ENCODE assay signal across 8 mouse cellular contexts in genomic region chr8:122611295-122612133, GRCm38 (mm10). TPM values are rescaled to one million over a fixed set of nuclear protein-coding genes. Genes with fewer than 3 reads are reported as not detected.
DNase-seq lines count a peak whose midpoint lies in the region; ATAC-seq and TF ChIP-seq lines count a peak whose summit lies in the region.

TSS of gene Galns (minus strand) at chr8:122611463.
TSS of gene Trappc2l (plus strand) at chr8:122611640.

- H3K27ac ChIP-seq in heart, embryonic 11.5 days (ENCODE audit: low read depth, low read length) = peak within 1 kb of the TSS; percentile 82
- peak within 1 kb of the TSS; percentile 91 for H3K27ac ChIP-seq in kidney, embryonic 16.5 days (ENCODE audit: low read length)
- peak within 1 kb of the TSS; percentile 63 for H3K27ac ChIP-seq in liver, adult 2 months (replicated peaks; ENCODE audit: insufficient read depth, low read depth, low read length)

- peak; percentile 37; the same call in 1 of the 2 replicates for TF ChIP-seq POLR2A in brain, embryonic 14.5 days (IDR thresholded peaks at IDR 0.05; ENCODE audit: borderline replicate concordance, extremely low read depth, insufficient read depth, insufficient read length, poor library complexity, severe bottlenecking)
- TF ChIP-seq POLR2A in liver, adult 2 months (IDR thresholded peaks at IDR 0.05; ENCODE audit: extremely low read depth, insufficient read depth, low read length) = peak; percentile 63; the same call in 1 of the 2 replicates
- peak; percentile 70 for TF ChIP-seq POLR2A in myocyte (IDR thresholded peaks at IDR 0.05; ENCODE audit: insufficient read length, low read depth)

- H3K9ac ChIP-seq in heart, embryonic 11.5 days (ENCODE audit: low read depth, low read length) = peak within 1 kb of the TSS; percentile 81
- peak within 1 kb of the TSS; percentile 80 for H3K9ac ChIP-seq in kidney, embryonic 16.5 days (replicated peaks; ENCODE audit: low read length)
- peak within 1 kb of the TSS; percentile 81 for H3K9ac ChIP-seq in liver, adult 2 months (ENCODE audit: low read depth, low read length)

- H3K79me2 ChIP-seq in C2C12 (ENCODE audit: control insufficient read depth, insufficient read depth) = no peaks in the 10 kb centered on the region
- H3K79me2 ChIP-seq in liver, adult 2 months (ENCODE audit: control insufficient read depth, insufficient read depth, low read length) = no peaks in the 10 kb centered on the region
- H3K79me2 ChIP-seq in myocyte (ENCODE audit: control insufficient read depth, insufficient read depth) = no peaks in the 10 kb centered on the region

- no peaks in the 10 kb centered on the region for H3K27me3 ChIP-seq in C2C12 (ENCODE audit: control insufficient read depth, insufficient read depth, insufficient read length)
- no peaks in the 10 kb centered on the region for H3K27me3 ChIP-seq in erythroblast, embryonic 14.5 days (ENCODE audit: control insufficient read depth)
- no peaks in the 10 kb centered on the region for H3K27me3 ChIP-seq in heart, embryonic 11.5 days (ENCODE audit: control insufficient read depth, insufficient read depth, low read length)
- no peaks in the 10 kb centered on the region for H3K27me3 ChIP-seq in kidney, embryonic 16.5 days (ENCODE audit: insufficient read depth, low read length)
- H3K27me3 ChIP-seq in liver, adult 2 months (ENCODE audit: control insufficient read depth, insufficient read depth, low read length) = no peaks in the 10 kb centered on the region
- H3K27me3 ChIP-seq in myocyte (ENCODE audit: control insufficient read depth, insufficient read depth, insufficient read length) = no peaks in the 10 kb centered on the region
- no peaks in the 10 kb centered on the region for H3K27me3 ChIP-seq in splenic B cell, adult 2 months (ENCODE audit: control insufficient read depth, insufficient read depth, low read length, poor library complexity, severe bottlenecking)

- H3K4me3 ChIP-seq in C2C12 (ENCODE audit: insufficient read depth, poor library complexity, severe bottlenecking) (peak within 1 kb of the TSS; percentile 56), myocyte (peak within 1 kb of the TSS; percentile 56)
- H3K4me3 ChIP-seq in erythroblast, embryonic 14.5 days (replicated peaks) = peak within 1 kb of the TSS; percentile 76
- peak within 1 kb of the TSS; percentile 75 for H3K4me3 ChIP-seq in heart, embryonic 11.5 days (ENCODE audit: low read depth, low read length)
- peak within 1 kb of the TSS; percentile 64 for H3K4me3 ChIP-seq in kidney, embryonic 16.5 days (ENCODE audit: low read length)
- H3K4me3 ChIP-seq in liver, adult 2 months (ENCODE audit: insufficient read depth, low read depth, low read length) = peak within 1 kb of the TSS; percentile 76

- peak within 1 kb of the TSS; percentile 80 for H3ac ChIP-seq in C2C12 (ENCODE audit: control insufficient read depth, insufficient read length, low read depth)
- H3ac ChIP-seq in myocyte (ENCODE audit: control insufficient read depth, insufficient read length) = peak within 1 kb of the TSS; percentile 55

- peak within 1 kb of the TSS; percentile 81 for H3K4me2 ChIP-seq in heart, embryonic 11.5 days
- H3K4me2 ChIP-seq in kidney, embryonic 16.5 days (replicated peaks; ENCODE audit: low read depth, low read length) = peak within 1 kb of the TSS; percentile 94
- H3K4me2 ChIP-seq in myocyte (ENCODE audit: low read depth) = peak within 1 kb of the TSS; percentile 93

- no peaks in the 10 kb centered on the region for H3K9me3 ChIP-seq in erythroblast, embryonic 14.5 days (ENCODE audit: control insufficient read depth, low read length)
- no peaks in the 10 kb centered on the region for H3K9me3 ChIP-seq in heart, embryonic 11.5 days (replicated peaks; ENCODE audit: control insufficient read depth, low read length)
- H3K9me3 ChIP-seq in kidney, embryonic 16.5 days (ENCODE audit: low read length) = no peaks in the 10 kb centered on the region

- peak; percentile 97 for ATAC-seq in heart, embryonic 11.5 days (replicated peaks; ENCODE audit: insufficient number of reproducible peaks, low FRiP score, low TSS enrichment)
- ATAC-seq in kidney, embryonic 16.5 days (ENCODE audit: low FRiP score, low TSS enrichment) = peak; percentile 96

- under 1% methylated on average over 56 of the region's 57 CpGs for WGBS in heart, embryonic 11.5 days (ENCODE audit: insufficient replicate concordance)
- 0% methylated on average over 52 of the region's 57 CpGs for WGBS in kidney, embryonic 16.5 days
- under 1% methylated on average over 57 of the region's 57 CpGs for WGBS in liver, adult 2 months

- TF ChIP-seq CTCF in C2C12 (IDR thresholded peaks at IDR 0.05; ENCODE audit: control insufficient read depth, insufficient read depth, insufficient read length) = no peak
- peak; percentile 29; the same call in 1 of the 2 replicates for TF ChIP-seq CTCF in brain, embryonic 14.5 days (IDR thresholded peaks at IDR 0.05; ENCODE audit: borderline replicate concordance, extremely low read depth, insufficient read depth, insufficient read length)
- TF ChIP-seq CTCF in liver, adult 2 months (IDR thresholded peaks at IDR 0.05; ENCODE audit: low read depth, low read length) = peak; percentile 37

- no peaks in the 10 kb centered on the region for H3K79me3 ChIP-seq in C2C12 (ENCODE audit: low read depth)

- H3K4me1 ChIP-seq in erythroblast, embryonic 14.5 days (ENCODE audit: control insufficient read depth) = peaks cover 27% of the 10 kb centered on the region
- peaks cover 9% of the 10 kb centered on the region for H3K4me1 ChIP-seq in heart, embryonic 11.5 days (ENCODE audit: control insufficient read depth, insufficient read depth, low read length)
- H3K4me1 ChIP-seq in kidney, embryonic 16.5 days (ENCODE audit: insufficient read depth, low read length) = peaks cover 22% of the 10 kb centered on the region
- peaks cover 10% of the 10 kb centered on the region for H3K4me1 ChIP-seq in liver, adult 2 months (ENCODE audit: control insufficient read depth, insufficient read depth, low read length)

- DNase-seq in brain, embryonic 14.5 days (ENCODE audit: low read depth) = peak; percentile 99
- peak; percentile 90 for DNase-seq in liver, adult 2 months (ENCODE audit: extremely low read depth, low read depth, low spot score)
- DNase-seq in splenic B cell, adult 2 months (ENCODE audit: low read depth, low spot score) = peak; percentile 99

- no peaks in the 10 kb centered on the region for H3K36me3 ChIP-seq in C2C12 (ENCODE audit: control insufficient read depth, insufficient read depth)
- H3K36me3 ChIP-seq in erythroblast, embryonic 14.5 days (ENCODE audit: control insufficient read depth) = peaks cover 26% of the 10 kb centered on the region
- H3K36me3 ChIP-seq in heart, embryonic 11.5 days (ENCODE audit: control insufficient read depth, insufficient read depth, low read length) = peaks cover 2% of the 10 kb centered on the region; the same call in 1 of the 2 replicates
- H3K36me3 ChIP-seq in kidney, embryonic 16.5 days (ENCODE audit: insufficient read depth, low read length) = no peaks in the 10 kb centered on the region
- no peaks in the 10 kb centered on the region for H3K36me3 ChIP-seq in liver, adult 2 months (ENCODE audit: control insufficient read depth, insufficient read depth, low read length)
- no peaks in the 10 kb centered on the region for H3K36me3 ChIP-seq in myocyte (ENCODE audit: control insufficient read depth, insufficient read depth)
- no peaks in the 10 kb centered on the region for H3K36me3 ChIP-seq in splenic B cell, adult 2 months (ENCODE audit: control insufficient read depth, insufficient read depth, low read length, poor library complexity, severe bottlenecking)

TF ChIP-seq in C2C12, 6 proteins besides CTCF, POLR2A, EP300 and RAD21:
- no peak for TF ChIP-seq CEBPB (IDR thresholded peaks at IDR 0.05; ENCODE audit: low read depth)
- peak; percentile 69 for TF ChIP-seq USF1 (IDR thresholded peaks at IDR 0.05; ENCODE audit: low read depth)
- no peak for TF ChIP-seq FOSL1 (IDR thresholded peaks at IDR 0.05; ENCODE audit: insufficient read depth, low read length, poor library complexity, severe bottlenecking)
- TF ChIP-seq MAX (IDR thresholded peaks at IDR 0.05) = no peak
- TF ChIP-seq MYOD1 (IDR thresholded peaks at IDR 0.05; ENCODE audit: control insufficient read depth, insufficient read length, low read depth) = no peak

TF ChIP-seq in myocyte, 11 proteins besides CTCF, POLR2A, EP300 and RAD21 (continues in another document):
- TF ChIP-seq MYOD1 (IDR thresholded peaks at IDR 0.05; ENCODE audit: control insufficient read depth in 1 of 3, insufficient read length in 2 of 3, low read depth in 2 of 3) (peak in 2 of 3 experiments; percentile 5 to 18), TCF3 (IDR thresholded peaks at IDR 0.05; ENCODE audit: insufficient read length, low read depth) (no peak), SRF (IDR thresholded peaks at IDR 0.05; ENCODE audit: control insufficient read depth, insufficient read length, low read depth) (peak; percentile 47), POLR2AphosphoS2 (IDR thresholded peaks at IDR 0.05; ENCODE audit: insufficient read length, low read depth) (peak; percentile 61), MYOG (IDR thresholded peaks at IDR 0.05; ENCODE audit: control insufficient read depth in 1 of 3, insufficient read depth in 1 of 3, insufficient read length in 2 of 3, low read depth in 2 of 3) (peak in 1 of 3 experiments; percentile 20), CEBPB (IDR thresholded peaks at IDR 0.05; ENCODE audit: insufficient read depth, poor library complexity, severe bottlenecking) (no peak), E2F4 (IDR thresholded peaks at IDR 0.05; ENCODE audit: insufficient read depth) (peak; percentile 44), TCF12 (IDR thresholded peaks at IDR 0.05; ENCODE audit: insufficient read depth, poor library complexity, severe bottlenecking) (no peak), USF1 (IDR thresholded peaks at IDR 0.05; ENCODE audit: low read depth) (peak; percentile 81)

RNA-seq across cellular contexts. Expression of gene Galns, which starts in this region (rescaled TPM):
- polyA plus RNA-seq in C2C12 (2012; fragmentation: generic; extraction: Trizol) (9.8 TPM), myocyte (2012; fragmentation: generic; extraction: Trizol) (17.6 TPM)
- 5.9 and 8.2 TPM in 2 replicates for polyA plus RNA-seq in brain, embryonic 14.5 days (2012; rRNA removed)
- 0.07 and 0.08 TPM in 2 replicates for polyA plus RNA-seq in erythroblast, embryonic 14.5 days (2012)
- 11.4 and 12.3 TPM in 2 replicates for polyA plus RNA-seq in heart, embryonic 11.5 days (2014; fragmentation: Nextera tagmentation; extraction: Ambion mirVana)
- polyA plus RNA-seq in kidney, embryonic 16.5 days (2015; fragmentation: Nextera tagmentation; extraction: Ambion mirVana) = 17.4 and 18.2 TPM in 2 replicates
- total RNA-seq in liver, adult 2 months (2014; rRNA removed) = 4.1 and 4.4 TPM in 2 replicates
- polyA plus RNA-seq in liver, adult 2 months (2012; rRNA removed) = 4.4 and 6.6 TPM in 2 replicates

RNA-seq across cellular contexts. Expression of gene Trappc2l, which starts in this region (rescaled TPM):
- polyA plus RNA-seq in C2C12 (2012; fragmentation: generic; extraction: Trizol) (70.2 TPM), myocyte (2012; fragmentation: generic; extraction: Trizol) (95.7 TPM)
- polyA plus RNA-seq in brain, embryonic 14.5 days (2012; rRNA removed) = 132 and 142 TPM in 2 replicates
- polyA plus RNA-seq in erythroblast, embryonic 14.5 days (2012) = 0.16 and 0.80 TPM in 2 replicates
- 49.8 and 60.0 TPM in 2 replicates for polyA plus RNA-seq in heart, embryonic 11.5 days (2014; fragmentation: Nextera tagmentation; extraction: Ambion mirVana)
- polyA plus RNA-seq in kidney, embryonic 16.5 days (2015; fragmentation: Nextera tagmentation; extraction: Ambion mirVana) = 56.7 and 60.1 TPM in 2 replicates
- 7.4 and 14.5 TPM in 2 replicates for total RNA-seq in liver, adult 2 months (2014; rRNA removed)
- 74.7 and 101 TPM in 2 replicates for polyA plus RNA-seq in liver, adult 2 months (2012; rRNA removed)

Comparison
In these comparisons a context has a peak if more than half of its experiments do, and no peak if none do; other contexts are left out.
1. Peak in every context shown above with its lines: DNase-seq, ATAC-seq, H3K4me3 ChIP-seq and H3K27ac ChIP-seq.
2. RNA of gene Trappc2l (polyA plus RNA-seq): 132 to 142 TPM in brain, embryonic 14.5 days, 95.7 TPM in myocyte (single experiment), 74.7 to 101 TPM in liver, adult 2 months, 70.2 TPM in C2C12 (single experiment), 56.7 to 60.1 TPM in kidney, embryonic 16.5 days and 49.8 to 60.0 TPM in heart, embryonic 11.5 days; 0.16 to 0.80 TPM in erythroblast, embryonic 14.5 days; every median in the first group is over 10 times any median in the second.